Mouse (Mus musculus): Measurements from ENCODE around the gene Gm10309.

Gene Gm10309

GRCm38 (mm10) chr17:86505183-86505631 is at the start of gene Gm10309:
Gene Gm10309 (minus strand): TSS chr17:86505232.
- peak; percentile 27 to 62 for DNase-seq (ENCODE audit: inconsistent age in 2 of 2, low spot score in 1 of 2)

- DNase-seq (ENCODE audit: inconsistent age in 2 of 2, low spot score in 1 of 2), result no peak
These were observed 47.0 kb upstream of the Gm10309 start for GRCm38 (mm10) chr17:86551995-86552394.

GRCm38 (mm10) chr17:86551561-86551960 is 46.5 kb upstream of the Gm10309 start:
- no peak for DNase-seq (ENCODE audit: inconsistent age in 2 of 2, low spot score in 1 of 2)

DNA sequence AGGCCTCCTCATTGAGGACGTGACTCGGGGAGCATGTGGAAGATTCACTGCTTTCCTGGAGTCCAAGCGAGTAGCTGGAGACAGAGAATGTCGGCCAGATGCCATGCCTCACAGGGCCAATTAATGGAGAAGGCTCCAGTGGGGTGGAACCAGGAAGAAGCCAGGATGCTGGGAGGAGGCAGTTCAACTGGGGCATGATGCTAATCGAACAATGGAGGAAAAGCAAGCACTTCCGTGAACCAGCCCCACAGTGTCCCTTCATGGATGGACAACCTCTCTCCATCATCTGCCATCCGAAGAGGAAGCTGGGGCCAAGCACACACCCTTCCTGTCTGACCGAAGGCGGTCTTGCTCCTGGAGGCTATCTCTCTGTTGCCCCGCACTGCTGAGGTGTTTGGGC is 44.1 kb upstream of the Gm10309 start:
- DNase-seq (ENCODE audit: inconsistent age in 2 of 2, low spot score in 1 of 2), result peak in 1 of 2 experiments; percentile 29

DNA sequence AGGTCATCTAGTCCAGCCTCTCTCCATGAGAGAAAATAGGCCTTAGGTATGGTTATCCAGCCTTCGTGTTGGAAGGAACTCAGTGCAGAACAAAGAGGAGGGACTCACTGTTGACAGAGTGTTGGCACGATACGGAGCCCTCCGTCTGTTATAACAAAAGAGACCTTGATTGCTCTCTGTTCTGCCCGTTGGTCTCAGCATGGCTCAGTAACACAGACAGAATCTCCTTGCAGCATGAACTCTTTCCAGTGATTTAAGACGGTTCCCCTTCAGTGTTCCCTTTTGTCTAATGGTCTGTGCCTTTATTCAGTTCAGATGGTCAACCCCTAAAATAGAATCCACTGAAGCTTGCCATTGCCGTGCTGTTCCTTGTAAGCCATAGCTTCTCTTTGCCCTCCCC is 41.5 kb upstream of the Gm10309 start:
- no peak for DNase-seq (ENCODE audit: inconsistent age in 2 of 2, low spot score in 1 of 2)

DNA sequence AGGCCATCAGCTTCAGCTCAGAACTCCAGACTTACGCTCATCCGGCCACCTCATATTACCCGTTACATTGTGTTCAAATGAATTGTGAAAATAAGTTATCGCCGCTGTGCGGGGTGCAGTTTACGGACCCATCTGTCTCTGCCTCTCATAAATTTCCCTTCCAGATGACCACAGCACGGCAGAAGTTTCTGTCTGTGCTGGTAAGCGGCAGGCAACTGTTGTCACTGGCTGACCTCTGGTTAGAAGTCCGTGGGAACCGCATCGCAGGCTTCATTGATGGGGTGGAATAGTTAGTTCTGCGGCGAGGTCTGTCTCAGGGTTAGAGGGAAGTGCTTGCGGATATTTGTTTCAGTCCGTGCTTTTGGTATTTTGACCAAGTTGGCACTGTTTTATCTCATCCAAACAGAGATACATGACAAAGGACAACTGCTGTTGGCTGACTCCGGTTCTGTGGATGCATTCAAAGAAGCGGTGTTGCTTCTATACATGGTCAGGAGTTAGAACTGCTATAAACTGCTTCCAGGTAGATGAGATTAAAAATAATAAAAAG is 34.9 kb upstream of the Gm10309 start:
- peak in 1 of 2 experiments; percentile 25 for DNase-seq (ENCODE audit: inconsistent age in 2 of 2, low spot score in 1 of 2)

GRCm38 (mm10) chr17:86535827-86536656 is 31.0 kb upstream of the Gm10309 start:
- DNase-seq (ENCODE audit: inconsistent age in 2 of 2, low spot score in 1 of 2), result peak; percentile 75 to 94

DNA sequence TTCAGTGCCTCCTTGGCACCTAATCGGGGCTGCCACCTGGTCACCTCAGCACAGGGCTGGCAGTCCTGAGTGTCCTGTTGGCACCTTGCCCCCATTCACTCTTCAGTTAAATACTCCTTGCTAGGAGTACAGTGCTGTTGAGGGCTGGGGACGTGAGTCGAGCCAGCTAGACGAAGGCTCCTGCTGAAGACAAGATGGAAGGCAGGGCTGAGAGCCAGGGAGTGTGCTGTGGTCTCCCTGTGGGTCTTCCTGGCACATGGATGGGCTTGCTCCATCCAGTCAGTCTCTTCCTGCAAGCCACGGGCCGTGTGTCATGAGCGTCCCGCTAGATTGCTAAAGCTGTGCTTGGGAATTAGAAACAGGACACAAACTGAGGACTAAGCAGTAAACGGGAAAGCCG is 30.1 kb upstream of the Gm10309 start:
- DNase-seq (ENCODE audit: inconsistent age in 2 of 2, low spot score in 1 of 2), result peak in 1 of 2 experiments; percentile 31

DNA sequence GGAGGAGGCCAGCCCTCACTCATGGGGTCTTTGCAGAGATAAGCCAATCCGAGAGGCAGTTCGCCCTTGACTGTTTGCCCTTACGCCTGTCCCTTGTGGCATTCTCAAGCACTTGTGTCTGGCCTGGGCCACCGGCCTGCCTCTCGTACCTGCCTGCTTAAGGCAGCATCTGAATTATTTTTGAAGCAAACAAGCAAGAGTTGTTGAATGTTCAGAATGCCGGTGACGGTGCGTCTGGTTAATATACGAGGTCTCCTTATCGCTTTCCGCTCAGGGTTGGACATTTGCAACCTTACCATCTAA is 28.5 kb upstream of the Gm10309 start:
- DNase-seq (ENCODE audit: inconsistent age in 2 of 2, low spot score in 1 of 2), result no peak

- DNase-seq (ENCODE audit: inconsistent age in 2 of 2, low spot score in 1 of 2), result peak; percentile 15 to 72
These were observed 27.9 kb upstream of the Gm10309 start for GRCm38 (mm10) chr17:86532783-86533548.

DNA sequence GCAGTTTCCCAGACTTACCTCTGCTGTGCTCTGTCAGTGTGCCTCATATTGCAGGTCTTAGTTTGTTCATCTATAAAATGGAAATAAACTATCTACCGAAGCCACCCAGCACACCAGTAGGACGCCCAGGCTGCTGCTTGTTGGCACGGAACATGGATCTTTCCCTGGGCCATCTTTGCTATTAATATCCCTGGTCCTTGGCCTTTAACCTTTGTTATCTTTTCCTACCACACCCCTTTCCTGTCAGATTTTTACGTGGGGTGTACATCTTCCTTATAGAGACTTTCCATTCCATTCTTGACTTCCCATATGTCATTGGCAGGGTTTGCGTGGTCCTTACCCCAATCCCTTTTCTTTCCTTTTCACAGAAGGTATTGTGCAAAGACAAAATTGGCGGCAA is 26.2 kb upstream of the Gm10309 start:
- no peak for DNase-seq (ENCODE audit: inconsistent age in 2 of 2, low spot score in 1 of 2)

- DNase-seq (ENCODE audit: inconsistent age in 2 of 2, low spot score in 1 of 2), result no peak
These were observed 24.4 kb upstream of the Gm10309 start for GRCm38 (mm10) chr17:86529411-86529810.

DNA sequence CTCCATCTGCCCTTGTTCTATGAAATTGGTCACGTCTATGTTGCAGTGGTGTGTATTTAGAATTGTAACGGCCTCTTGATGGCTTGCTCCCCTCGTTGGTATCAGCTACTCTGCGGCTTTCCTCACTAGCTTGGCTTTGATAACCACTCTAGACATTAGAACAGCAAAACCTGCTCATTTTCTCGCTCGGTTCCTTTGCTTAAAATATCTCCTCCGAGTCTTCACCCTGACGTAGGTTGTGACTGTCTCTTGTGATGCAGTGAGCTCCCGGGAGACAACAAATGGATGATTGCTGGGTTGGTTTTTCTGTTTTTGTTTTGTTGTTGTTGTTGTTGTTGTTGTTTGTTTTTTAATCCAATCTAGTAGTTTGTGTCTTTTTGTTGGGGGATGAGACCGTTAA is 24.0 kb upstream of the Gm10309 start:
- DNase-seq (ENCODE audit: inconsistent age in 2 of 2, low spot score in 1 of 2), result no peak

DNA sequence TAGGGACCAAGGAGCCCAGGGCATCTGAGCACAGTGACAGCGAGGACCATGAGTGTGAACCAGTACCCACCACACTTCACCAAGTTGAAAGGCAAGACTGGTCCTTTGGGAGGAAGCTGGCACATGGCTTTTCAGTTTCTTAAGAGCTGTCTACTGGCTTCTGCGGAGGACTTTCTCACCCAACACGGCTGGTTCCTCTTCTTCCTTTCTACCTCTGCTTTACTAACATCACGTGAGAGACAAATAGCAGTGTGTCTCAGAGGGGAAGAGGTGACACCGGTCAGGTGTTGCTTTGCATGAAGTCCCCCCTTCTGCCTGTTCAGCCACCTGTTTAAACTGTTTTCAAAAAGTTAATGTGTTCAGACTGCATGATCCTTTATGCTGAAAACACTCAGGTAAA is 22.3 kb upstream of the Gm10309 start:
- no peak for DNase-seq (ENCODE audit: inconsistent age in 2 of 2, low spot score in 1 of 2)

DNA sequence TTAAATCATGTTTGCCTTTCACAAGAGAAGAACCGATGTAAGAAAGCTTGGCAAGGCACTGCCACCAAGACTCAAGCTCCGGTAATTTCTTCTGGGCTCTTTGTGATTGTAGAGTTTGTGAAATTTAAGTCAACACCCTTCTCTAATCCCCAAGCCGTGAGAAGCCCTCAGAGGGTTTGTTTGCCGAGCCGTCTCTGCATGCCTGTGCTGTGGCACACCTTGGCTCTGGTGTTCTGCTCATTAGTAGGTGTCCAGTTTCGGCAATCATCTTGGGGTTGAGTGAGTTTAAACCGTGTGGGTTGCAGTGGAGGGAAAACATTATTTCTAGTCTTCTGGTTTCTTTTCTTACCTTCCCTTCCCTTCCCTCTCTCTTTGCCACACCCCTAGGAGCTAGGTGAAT is 21.0 kb upstream of the Gm10309 start:
- no peak for DNase-seq (ENCODE audit: inconsistent age in 2 of 2, low spot score in 1 of 2)

GRCm38 (mm10) chr17:86525075-86525474 is 20.0 kb upstream of the Gm10309 start:
- no peak for DNase-seq (ENCODE audit: inconsistent age in 2 of 2, low spot score in 1 of 2)

DNA sequence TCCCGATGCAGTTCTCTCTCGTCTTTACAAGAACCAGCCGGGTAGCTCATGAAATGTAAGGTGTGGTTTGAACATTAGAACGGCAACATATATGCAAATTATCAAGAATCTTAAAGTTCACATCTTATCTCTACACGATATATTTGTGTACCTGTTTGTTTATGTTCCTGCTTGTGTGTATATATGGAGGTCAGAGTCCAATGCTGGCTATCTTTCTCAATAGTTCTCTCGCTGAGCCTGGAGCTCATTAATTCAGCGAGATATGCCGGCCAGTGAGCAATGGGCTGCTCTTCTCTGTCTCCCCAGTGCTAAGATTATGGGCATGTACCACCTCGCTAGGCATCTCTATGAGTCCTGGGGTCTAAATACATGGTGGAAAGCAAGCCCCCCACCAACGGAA is 18.8 kb upstream of the Gm10309 start:
- no peak for DNase-seq (ENCODE audit: inconsistent age in 2 of 2, low spot score in 1 of 2)

GRCm38 (mm10) chr17:86523374-86523773 is 18.3 kb upstream of the Gm10309 start:
- DNase-seq (ENCODE audit: inconsistent age in 2 of 2, low spot score in 1 of 2), result no peak

GRCm38 (mm10) chr17:86522649-86523048 is 17.6 kb upstream of the Gm10309 start:
- no peak for DNase-seq (ENCODE audit: inconsistent age in 2 of 2, low spot score in 1 of 2)

GRCm38 (mm10) chr17:86521252-86521651 is 16.2 kb upstream of the Gm10309 start:
- no peak for DNase-seq (ENCODE audit: inconsistent age in 2 of 2, low spot score in 1 of 2)

DNA sequence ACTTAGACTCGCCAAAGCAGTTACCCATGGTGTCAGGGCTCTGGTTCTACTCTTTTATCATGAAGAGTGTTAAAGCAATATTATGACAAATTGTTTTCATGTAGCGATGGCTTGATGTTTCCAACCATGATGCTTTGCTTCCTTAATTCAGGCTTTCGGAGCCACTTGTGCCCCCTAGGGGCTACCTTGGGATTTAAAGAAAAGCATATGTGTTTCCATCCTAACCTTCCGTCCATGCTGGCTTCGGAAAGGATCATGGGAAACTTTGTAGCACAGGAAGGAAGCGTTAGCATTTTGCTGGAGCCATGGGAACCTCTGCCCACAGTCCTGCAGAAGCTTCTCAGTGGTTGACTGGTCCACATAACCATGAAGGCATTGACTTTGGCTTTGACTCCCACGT is 13.6 kb upstream of the Gm10309 start:
- no peak for DNase-seq (ENCODE audit: inconsistent age in 2 of 2, low spot score in 1 of 2)

- no peak for DNase-seq (ENCODE audit: inconsistent age in 2 of 2, low spot score in 1 of 2)
These were observed 11.6 kb upstream of the Gm10309 start for GRCm38 (mm10) chr17:86516630-86517029.

Data from adrenal gland, adult (tissue).